Mouse (Mus musculus): Measurements from ENCODE around the gene 2900026A02Rik.

DNA sequence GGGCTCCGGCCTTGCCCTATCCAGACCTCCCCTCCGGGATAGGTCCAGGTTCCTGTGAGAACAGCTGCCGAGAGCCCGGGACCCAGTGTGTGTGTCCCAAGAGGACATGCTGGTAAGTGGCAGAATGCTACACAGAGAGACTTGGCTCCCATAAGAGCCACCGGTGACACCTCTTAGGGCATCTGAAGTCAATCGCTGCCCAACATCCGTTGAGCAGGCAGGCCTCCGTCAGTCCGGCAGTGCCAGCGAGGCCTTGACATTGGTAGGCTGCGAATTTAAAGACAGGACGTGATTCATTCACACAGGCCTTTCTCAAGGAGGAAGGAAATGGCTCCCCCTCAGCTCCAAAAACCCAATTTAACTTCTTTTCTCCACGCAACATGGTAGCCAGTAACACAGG, 11.1 kb downstream of the 2900026A02Rik start:
- TF ChIP-seq POLR2A (IDR thresholded peaks at IDR 0.05; ENCODE audit: borderline replicate concordance, extremely low read depth, insufficient read depth, insufficient read length, poor library complexity, severe bottlenecking), result no peak
- no peak for TF ChIP-seq CTCF (IDR thresholded peaks at IDR 0.05; ENCODE audit: borderline replicate concordance, extremely low read depth, insufficient read depth, insufficient read length)

Data from brain, embryonic 14.5 days (tissue).